Mouse (Mus musculus): ENCODE data around the gene Arhgef39. TPM values are rescaled to one million over a fixed set of nuclear protein-coding genes. Genes with fewer than 3 reads are reported as not detected.

Gene Arhgef39
- polyA plus RNA-seq, 1 experiment, result 2.8 TPM

GRCm38 (mm10) chr4:43533270-43533669 is 33.8 kb upstream of the Arhgef39 start:
- Histone ChIP-seq H3K27me3 (ENCODE audit: control insufficient read depth, insufficient read depth, low read length) (no peaks in the 10 kb centered on the region), H3K4me3 (replicated peaks; ENCODE audit: insufficient read depth, low read depth, low read length) (no peak overlapping the region), H3K27ac (ENCODE audit: insufficient read depth, low read length) (no peak overlapping the region), H3K4me1 (ENCODE audit: control insufficient read depth, insufficient read depth, low read length) (no peaks in the 10 kb centered on the region)
- TF ChIP-seq POLR2A (IDR thresholded peaks at IDR 0.05; ENCODE audit: borderline replicate concordance, insufficient read depth, low read length), result no peak
- TF ChIP-seq CTCF (IDR thresholded peaks at IDR 0.05; ENCODE audit: borderline replicate concordance, insufficient read depth, low read depth, low read length), result no peak
- DNase-seq, result no peak
- WGBS, result 89% methylated on average over 9 of the region's 9 CpGs

DNA sequence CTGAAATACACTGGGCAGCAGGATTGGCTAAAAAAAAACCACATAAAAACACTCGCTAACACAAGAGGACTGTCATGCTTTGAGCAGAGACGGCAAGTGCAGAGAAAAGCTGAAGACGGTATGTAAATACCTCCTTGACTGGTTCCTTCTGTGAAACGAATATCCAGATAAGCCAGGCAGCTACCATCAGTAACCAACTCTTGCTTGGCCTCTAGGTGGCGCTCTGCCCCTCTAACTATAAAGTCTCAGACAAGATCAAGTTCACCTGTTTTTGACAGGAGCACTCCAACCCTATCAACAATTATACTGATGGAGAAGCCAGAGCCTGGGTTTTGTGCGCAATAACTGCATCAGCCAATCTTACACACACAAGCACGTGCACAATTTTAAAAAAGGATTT is 31.1 kb upstream of the Arhgef39 start:
- WGBS, result 28% methylated on average over 7 of the region's 7 CpGs
- H3K27me3 ChIP-seq (ENCODE audit: control insufficient read depth, insufficient read depth, low read length), result no peaks in the 10 kb centered on the region
- no peak overlapping the region for H3K4me3 ChIP-seq (replicated peaks; ENCODE audit: insufficient read depth, low read depth, low read length)
- no peaks in the 10 kb centered on the region for H3K4me1 ChIP-seq (ENCODE audit: control insufficient read depth, insufficient read depth, low read length)
- TF ChIP-seq CTCF (IDR thresholded peaks at IDR 0.05; ENCODE audit: borderline replicate concordance, insufficient read depth, low read depth, low read length) (peak; percentile 75), POLR2A (IDR thresholded peaks at IDR 0.05; ENCODE audit: borderline replicate concordance, insufficient read depth, low read length) (no peak)
- H3K27ac ChIP-seq (ENCODE audit: insufficient read depth, low read length), result no peak overlapping the region
- DNase-seq, result peak; percentile 68 to 76

DNA sequence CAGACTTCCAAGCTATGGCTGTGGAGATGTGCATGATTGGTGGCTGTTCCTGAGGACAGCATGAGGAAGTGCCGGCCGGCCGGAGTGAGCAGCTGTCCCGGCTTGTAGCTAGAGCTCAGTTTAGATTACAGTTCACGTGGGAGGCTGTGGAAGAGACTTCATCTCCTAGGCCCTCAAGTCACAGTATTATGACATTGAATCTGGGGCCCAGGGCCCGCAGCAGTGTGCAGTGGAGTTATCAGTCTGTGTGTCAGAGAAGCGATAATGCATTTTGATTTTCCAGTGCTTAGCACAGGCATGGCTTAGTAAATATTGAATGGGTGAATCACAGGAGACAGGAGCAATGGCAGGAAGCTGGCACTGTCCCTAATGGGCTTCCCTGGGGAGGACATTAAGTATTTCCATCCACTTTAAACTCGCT is 30.6 kb upstream of the Arhgef39 start:
- WGBS, result 68% methylated on average over 8 of the region's 8 CpGs
- H3K27ac ChIP-seq (ENCODE audit: insufficient read depth, low read length), result no peak overlapping the region

GRCm38 (mm10) chr4:43528487-43528886 is 29.0 kb upstream of the Arhgef39 start:
- Histone ChIP-seq H3K4me1 (ENCODE audit: control insufficient read depth, insufficient read depth, low read length) (no peaks in the 10 kb centered on the region), H3K4me3 (replicated peaks; ENCODE audit: insufficient read depth, low read depth, low read length) (no peak overlapping the region), H3K27me3 (ENCODE audit: control insufficient read depth, insufficient read depth, low read length) (peaks cover 3% of the 10 kb centered on the region; the same call in 1 of the 2 replicates), H3K27ac (ENCODE audit: insufficient read depth, low read length) (no peak overlapping the region)
- WGBS, result 78% methylated on average over 9 of the region's 9 CpGs
- TF ChIP-seq CTCF (IDR thresholded peaks at IDR 0.05; ENCODE audit: borderline replicate concordance, insufficient read depth, low read depth, low read length) (no peak), POLR2A (IDR thresholded peaks at IDR 0.05; ENCODE audit: borderline replicate concordance, insufficient read depth, low read length) (no peak)
- DNase-seq, result no peak

More for the DNA sequence above, 30.6 kb upstream of the Arhgef39 start:
- TF ChIP-seq POLR2A (IDR thresholded peaks at IDR 0.05; ENCODE audit: borderline replicate concordance, insufficient read depth, low read length) (no peak), CTCF (IDR thresholded peaks at IDR 0.05; ENCODE audit: borderline replicate concordance, insufficient read depth, low read depth, low read length) (no peak)
- no peaks in the 10 kb centered on the region for H3K4me1 ChIP-seq (ENCODE audit: control insufficient read depth, insufficient read depth, low read length)
- no peak for DNase-seq
- no peak overlapping the region for H3K4me3 ChIP-seq (replicated peaks; ENCODE audit: insufficient read depth, low read depth, low read length)
- no peaks in the 10 kb centered on the region for H3K27me3 ChIP-seq (ENCODE audit: control insufficient read depth, insufficient read depth, low read length)

GRCm38 (mm10) chr4:43527880-43528279 is 28.4 kb upstream of the Arhgef39 start:
- Histone ChIP-seq H3K27ac (ENCODE audit: insufficient read depth, low read length) (no peak overlapping the region), H3K27me3 (ENCODE audit: control insufficient read depth, insufficient read depth, low read length) (peaks cover 3% of the 10 kb centered on the region; the same call in 1 of the 2 replicates), H3K4me1 (ENCODE audit: control insufficient read depth, insufficient read depth, low read length) (no peaks in the 10 kb centered on the region), H3K4me3 (replicated peaks; ENCODE audit: insufficient read depth, low read depth, low read length) (no peak overlapping the region)
- 0 out of 2 replicates have a peak, but pooled peaks have one; percentile 10 for TF ChIP-seq CTCF (IDR thresholded peaks at IDR 0.05; ENCODE audit: borderline replicate concordance, insufficient read depth, low read depth, low read length)
- no peak for TF ChIP-seq POLR2A (IDR thresholded peaks at IDR 0.05; ENCODE audit: borderline replicate concordance, insufficient read depth, low read length)
- WGBS, result 73% methylated on average over 5 of the region's 5 CpGs
- DNase-seq, result no peak

DNA sequence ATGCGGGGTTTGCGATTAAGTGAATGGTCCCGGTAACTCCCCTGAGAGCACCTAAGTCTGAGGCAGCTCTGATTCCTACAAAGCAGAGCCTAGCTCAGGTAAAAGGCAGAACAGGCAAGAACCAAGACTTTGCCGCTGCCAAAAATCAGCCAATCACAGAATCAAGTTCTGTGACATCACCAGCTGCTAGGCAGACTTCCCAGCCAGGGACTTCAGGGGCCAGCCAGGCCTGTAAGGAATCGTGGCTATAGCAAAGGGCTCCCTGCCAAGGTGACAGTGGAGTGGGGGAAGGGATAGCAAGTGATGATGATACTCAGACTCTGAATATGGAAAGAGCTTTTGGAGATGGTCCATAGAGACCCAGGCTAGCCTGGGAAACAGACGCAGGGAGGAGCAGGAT is 20.5 kb upstream of the Arhgef39 start:
- TF ChIP-seq POLR2A (IDR thresholded peaks at IDR 0.05; ENCODE audit: borderline replicate concordance, insufficient read depth, low read length) (no peak), CTCF (IDR thresholded peaks at IDR 0.05; ENCODE audit: borderline replicate concordance, insufficient read depth, low read depth, low read length) (no peak)
- Histone ChIP-seq H3K27ac (ENCODE audit: insufficient read depth, low read length) (no peak overlapping the region), H3K4me1 (ENCODE audit: control insufficient read depth, insufficient read depth, low read length) (no peaks in the 10 kb centered on the region), H3K27me3 (ENCODE audit: control insufficient read depth, insufficient read depth, low read length) (peaks cover 3% of the 10 kb centered on the region; the same call in 1 of the 2 replicates), H3K4me3 (replicated peaks; ENCODE audit: insufficient read depth, low read depth, low read length) (peak overlapping the region; percentile 45)
- WGBS, result 16% methylated on average over 6 of the region's 6 CpGs
- DNase-seq, result peak; percentile 83 to 92

GRCm38 (mm10) chr4:43519551-43519950 is 20.1 kb upstream of the Arhgef39 start:
- DNase-seq, result no peak
- Histone ChIP-seq H3K27me3 (ENCODE audit: control insufficient read depth, insufficient read depth, low read length) (peaks cover 3% of the 10 kb centered on the region; the same call in 1 of the 2 replicates), H3K4me3 (replicated peaks; ENCODE audit: insufficient read depth, low read depth, low read length) (peak overlapping the region; percentile 45), H3K27ac (ENCODE audit: insufficient read depth, low read length) (no peak overlapping the region), H3K4me1 (ENCODE audit: control insufficient read depth, insufficient read depth, low read length) (no peaks in the 10 kb centered on the region; the same call in 1 of the 2 replicates)
- TF ChIP-seq CTCF (IDR thresholded peaks at IDR 0.05; ENCODE audit: borderline replicate concordance, insufficient read depth, low read depth, low read length) (no peak), POLR2A (IDR thresholded peaks at IDR 0.05; ENCODE audit: borderline replicate concordance, insufficient read depth, low read length) (no peak)
- WGBS, result 23% methylated on average over 10 of the region's 10 CpGs

Measured in cerebellum, adult 2 months (tissue).